Mouse (Mus musculus) erythroblast, embryonic 14.5 days (primary cell): ENCODE data around the gene Terb2. TPM values are rescaled to one million over a fixed set of nuclear protein-coding genes. Genes with fewer than 3 reads are reported as not detected.

Source experiments
- H3K27me3 ChIP-seq: 2 replicates; pipeline ENCODE4 v1.6.1; 2012; ENCODE audit warnings: inconsistent platforms; ENCODE audit not compliant: control insufficient read depth
- H3K36me3 ChIP-seq: 2 replicates; pipeline ENCODE4 v1.6.1; 2012; ENCODE audit warnings: mild to moderate bottlenecking, inconsistent platforms; ENCODE audit not compliant: control insufficient read depth
- H3K4me1 ChIP-seq: 2 replicates; pipeline ENCODE4 v1.6.1; 2012; ENCODE audit warnings: inconsistent platforms; ENCODE audit not compliant: control insufficient read depth
- H3K4me3 ChIP-seq: replicated peaks from 2 replicates; pipeline ENCODE3; 2012; ENCODE audit warnings: moderate library complexity, mild to moderate bottlenecking, inconsistent platforms
- H3K9me3 ChIP-seq: 2 replicates; pipeline ENCODE4 v1.6.1; 2012; ENCODE audit warnings: low read length, inconsistent platforms, mixed read lengths; ENCODE audit not compliant: control insufficient read depth
- GATA1 ChIP-seq: IDR thresholded peaks from 2 replicates; pipeline ENCODE4 v1.6.1; 2012; ENCODE audit warnings: low read length, inconsistent platforms, mixed read lengths
- TAL1 ChIP-seq: IDR thresholded peaks from 3 replicates; pipeline ENCODE4 v1.6.1; 2012; ENCODE audit warnings: low read length, inconsistent platforms, mixed read lengths
- polyA plus RNA-seq: library from polyadenylated mRNA; stranded (reverse); fragments of >175 nt; gene quantifications from 2 replicates; pipeline ENCODE4 v1.2.3, GENCODE M21; 2012

The Terb2 gene
- polyA plus RNA-seq, 1 experiment: not detected

GRCm38 (mm10) chr2:122218234-122218633 is 32.2 kb downstream of the Terb2 start:
- no peaks in the 10 kb centered on the region for H3K36me3 ChIP-seq
- no peaks in the 10 kb centered on the region for H3K27me3 ChIP-seq
- no peak overlapping the region for H3K4me3 ChIP-seq
- H3K4me1 ChIP-seq: peaks cover 4% of the 10 kb centered on the region
- TF ChIP-seq TAL1: no peak
- no peak for TF ChIP-seq GATA1
- H3K9me3 ChIP-seq: no peaks in the 10 kb centered on the region

GRCm38 (mm10) chr2:122221378-122221777 is 35.3 kb downstream of the Terb2 start:
- H3K4me1 ChIP-seq: peaks cover 7% of the 10 kb centered on the region
- H3K27me3 ChIP-seq: no peaks in the 10 kb centered on the region
- no peak overlapping the region for H3K4me3 ChIP-seq
- H3K9me3 ChIP-seq: no peaks in the 10 kb centered on the region
- H3K36me3 ChIP-seq: no peaks in the 10 kb centered on the region
- no peak for TF ChIP-seq TAL1
- TF ChIP-seq GATA1: no peak

DNA sequence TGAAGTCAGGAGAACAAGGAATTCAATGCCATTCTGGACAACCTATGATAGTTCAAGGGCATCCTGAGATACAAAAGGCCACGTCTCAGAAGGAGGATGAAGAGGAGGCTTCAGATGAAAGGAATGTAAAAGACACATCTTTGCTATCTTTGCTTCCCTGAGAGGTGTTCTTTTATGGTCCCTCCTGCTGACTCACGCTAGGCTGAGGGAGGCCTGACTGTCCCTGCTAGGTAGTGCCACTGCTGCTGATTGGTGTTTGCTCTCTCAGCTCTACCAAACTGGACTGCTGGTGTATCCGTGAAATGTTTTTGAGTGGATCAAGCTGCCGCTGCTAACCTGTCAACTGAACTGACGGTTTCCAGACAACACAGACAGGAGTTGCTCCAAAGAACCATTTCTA is 35.7 kb downstream of the Terb2 start:
- H3K27me3 ChIP-seq: no peaks in the 10 kb centered on the region
- H3K4me1 ChIP-seq: peaks cover 7% of the 10 kb centered on the region
- H3K4me3 ChIP-seq: no peak overlapping the region
- H3K9me3 ChIP-seq: no peaks in the 10 kb centered on the region
- TF ChIP-seq GATA1 (no peak), TAL1 (no peak)
- H3K36me3 ChIP-seq: no peaks in the 10 kb centered on the region

GRCm38 (mm10) chr2:122222272-122222671 is 36.2 kb downstream of the Terb2 start:
- no peak for TF ChIP-seq GATA1
- no peak for TF ChIP-seq TAL1
- Histone ChIP-seq H3K36me3 (no peaks in the 10 kb centered on the region), H3K9me3 (no peaks in the 10 kb centered on the region), H3K4me3 (no peak overlapping the region), H3K4me1 (peaks cover 7% of the 10 kb centered on the region), H3K27me3 (no peaks in the 10 kb centered on the region)

DNA sequence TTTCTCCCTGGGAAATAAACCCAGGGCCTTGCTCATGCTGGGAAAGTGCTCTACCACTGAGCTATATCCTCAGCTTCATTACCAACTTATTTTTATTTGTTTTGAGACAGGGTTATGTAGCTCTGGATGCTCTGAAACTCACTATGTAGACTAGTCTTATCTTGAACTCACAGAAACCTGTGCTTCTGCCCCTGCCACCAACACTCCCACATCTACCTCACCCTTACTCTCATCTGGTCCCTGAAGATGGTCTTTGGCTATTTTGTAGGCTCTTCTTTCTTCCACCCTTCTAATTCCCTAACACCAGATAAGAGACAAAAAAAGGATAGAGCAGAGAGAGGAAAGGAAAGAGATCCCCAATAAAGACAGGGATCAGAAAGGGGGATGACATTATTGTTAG is 37.6 kb downstream of the Terb2 start:
- no peak overlapping the region for H3K4me3 ChIP-seq
- H3K27me3 ChIP-seq: no peaks in the 10 kb centered on the region
- H3K9me3 ChIP-seq: no peaks in the 10 kb centered on the region
- no peaks in the 10 kb centered on the region for H3K36me3 ChIP-seq
- no peak for TF ChIP-seq GATA1
- TF ChIP-seq TAL1: no peak
- H3K4me1 ChIP-seq: peaks cover 7% of the 10 kb centered on the region

DNA sequence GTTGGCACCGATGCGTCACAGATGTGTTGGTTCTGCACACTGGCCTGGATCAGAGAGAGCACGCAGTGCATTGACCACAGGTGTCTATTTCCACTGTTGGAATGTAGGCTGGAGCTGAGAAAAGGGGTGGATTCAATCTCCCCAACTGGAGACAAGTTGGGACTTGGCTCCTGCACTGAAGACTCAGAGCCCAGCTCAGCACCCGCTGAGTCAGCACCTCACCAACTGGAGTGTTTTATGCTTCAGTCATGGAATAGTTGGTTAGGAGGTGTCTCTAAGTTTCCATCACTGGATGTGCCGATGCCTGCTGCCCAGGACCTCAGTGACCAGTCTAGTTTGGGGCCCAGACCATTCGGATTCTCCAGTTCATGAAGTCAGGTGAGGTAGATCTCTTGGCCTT is 44.3 kb downstream of the Terb2 start:
- H3K4me3 ChIP-seq: no peak overlapping the region
- no peak for TF ChIP-seq TAL1
- TF ChIP-seq GATA1: no peak

GRCm38 (mm10) chr2:122231616-122232015 is 45.5 kb downstream of the Terb2 start:
- Histone ChIP-seq H3K27me3 (no peaks in the 10 kb centered on the region), H3K36me3 (no peaks in the 10 kb centered on the region), H3K4me3 (no peak overlapping the region), H3K9me3 (no peaks in the 10 kb centered on the region), H3K4me1 (peaks cover 32% of the 10 kb centered on the region)
- TF ChIP-seq GATA1: no peak
- no peak for TF ChIP-seq TAL1

More for the DNA sequence above, 44.3 kb downstream of the Terb2 start:
- no peaks in the 10 kb centered on the region for H3K9me3 ChIP-seq
- H3K27me3 ChIP-seq: no peaks in the 10 kb centered on the region
- no peaks in the 10 kb centered on the region for H3K36me3 ChIP-seq
- peaks cover 23% of the 10 kb centered on the region for H3K4me1 ChIP-seq

- Histone ChIP-seq H3K36me3 (no peaks in the 10 kb centered on the region), H3K4me3 (no peak overlapping the region), H3K27me3 (no peaks in the 10 kb centered on the region), H3K9me3 (no peaks in the 10 kb centered on the region), H3K4me1 (peaks cover 32% of the 10 kb centered on the region)
- no peak for TF ChIP-seq GATA1
- TF ChIP-seq TAL1: no peak
These were observed 47.3 kb downstream of the Terb2 start for GRCm38 (mm10) chr2:122233341-122233740.

GRCm38 (mm10) chr2:122233759-122234557 is 47.9 kb downstream of the Terb2 start:
- TF ChIP-seq TAL1 (no peak), GATA1 (no peak)
- no peaks in the 10 kb centered on the region for H3K36me3 ChIP-seq
- H3K9me3 ChIP-seq: no peaks in the 10 kb centered on the region
- H3K4me3 ChIP-seq: peak overlapping the region; percentile 80
- peaks cover 32% of the 10 kb centered on the region for H3K4me1 ChIP-seq
- H3K27me3 ChIP-seq: no peaks in the 10 kb centered on the region
